Mouse (Mus musculus) lung, postnatal 0 days (tissue): Measurements from ENCODE around the gene Cttn. TPM values are rescaled to one million over a fixed set of nuclear protein-coding genes. Genes with fewer than 3 reads are reported as not detected.

ENCODE experiments used
- ATAC-seq: fragments of 200-750 bp; cut with Nextera tagmentation; 2 replicates; pipeline ENCODE4 v1.8.0; 2017; ENCODE audit warnings: moderate library complexity
- DNase-seq: peaks from one replicate; pipeline ENCODE4 v3.0.0-alpha.2; 2016; ENCODE audit warnings: low spot score
- H3K27ac ChIP-seq: fragments of 300-500 bp; sonication (generic); 2 replicates; pipeline ENCODE4 v1.5.1; 2014; ENCODE audit warnings: antibody characterized with exemption, mild to moderate bottlenecking, low read length, mixed read lengths
- H3K27me3 ChIP-seq: fragments of 300-500 bp; sonication (generic); replicated peaks from 2 replicates; pipeline ENCODE4 v1.6.1; 2014; ENCODE audit warnings: low read length, mixed read lengths; ENCODE audit not compliant: insufficient read depth
- H3K36me3 ChIP-seq: fragments of 300-500 bp; sonication (generic); 2 replicates; pipeline ENCODE4 v1.6.1; 2014; ENCODE audit warnings: low read length, mixed read lengths; ENCODE audit not compliant: insufficient read depth
- H3K4me1 ChIP-seq: fragments of 300-500 bp; sonication (generic); 2 replicates; pipeline ENCODE4 v1.6.1; 2014; ENCODE audit warnings: antibody characterized with exemption, low read depth, low read length, mixed read lengths; ENCODE audit not compliant: insufficient read depth
- H3K4me2 ChIP-seq: fragments of 300-500 bp; sonication (generic); replicated peaks from 2 replicates; pipeline ENCODE4 v1.6.1; 2014; ENCODE audit warnings: low read depth, mild to moderate bottlenecking, low read length, moderate library complexity, mixed read lengths
- H3K4me3 ChIP-seq: fragments of 300-500 bp; sonication (generic); 2 replicates; pipeline ENCODE4 v1.5.1; 2014; ENCODE audit warnings: low read depth, low read length
- H3K9ac ChIP-seq: fragments of 300-500 bp; sonication (generic); replicated peaks from 2 replicates; pipeline ENCODE4 v1.6.1; 2014; ENCODE audit warnings: low read depth, mild to moderate bottlenecking
- H3K9me3 ChIP-seq: fragments of 300-500 bp; sonication (generic); 2 replicates; pipeline ENCODE4 v1.6.1; 2016; ENCODE audit warnings: low read length, mixed read lengths
- CTCF ChIP-seq: IDR thresholded peaks from 2 replicates; pipeline ENCODE4 v1.5.1; 2016; ENCODE audit warnings: antibody characterized with exemption, mild to moderate bottlenecking
- EP300 ChIP-seq: IDR thresholded peaks from 2 replicates; pipeline ENCODE4 v1.6.1; 2016; ENCODE audit warnings: antibody characterized with exemption, mild to moderate bottlenecking, control low read depth
- WGBS: fragments of 180-500 bp; shearing (Covaris S2); extraction: QIAGEN DNeasy Blood & Tissue Kit; methylation state at CpG from one replicate; pipeline ENCODE4 v1.1.7; 2014; 5-methylcytosine and 5-hydroxymethylcytosine counted together
- polyA plus RNA-seq: library from polyadenylated mRNA; unstranded; fragments of >200 nt; fragmentation: Nextera tagmentation; extraction: Ambion mirVana; gene quantifications from 2 replicates; pipeline ENCODE4 v1.2.1, GENCODE M21; 2015

Cttn gene
- polyA plus RNA-seq, 1 experiment from 2014 or later, result 128 TPM

DNA sequence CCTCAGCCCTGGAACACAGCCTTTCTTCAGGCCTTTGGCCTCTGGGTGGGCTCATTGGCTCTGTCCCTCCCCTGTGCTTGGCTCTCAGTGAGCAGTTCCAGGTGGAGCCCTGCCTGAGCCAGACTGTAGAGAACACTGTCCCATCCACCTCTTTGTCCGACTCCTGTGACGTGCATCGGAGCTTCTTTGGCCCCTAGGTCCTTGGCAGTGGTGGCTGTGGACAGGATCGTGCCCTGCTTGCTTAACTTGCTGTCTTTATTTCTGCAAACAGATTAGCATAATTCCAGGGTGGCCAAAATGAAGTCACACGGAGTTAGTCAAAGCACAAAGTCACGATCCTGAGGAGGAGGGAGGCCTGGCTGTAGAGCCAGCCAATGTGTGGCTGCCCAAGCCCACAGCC lies 49.3 kb downstream of the Cttn start:
- H3K9ac ChIP-seq, result no peak overlapping the region
- H3K36me3 ChIP-seq, result no peaks in the 10 kb centered on the region
- no peak for ATAC-seq
- no peak for DNase-seq
- WGBS, result 73% methylated on average over 6 of the region's 6 CpGs
- H3K9me3 ChIP-seq, result no peaks in the 10 kb centered on the region
- H3K4me1 ChIP-seq, result no peaks in the 10 kb centered on the region
- no peak for TF ChIP-seq CTCF
- no peak for TF ChIP-seq EP300
- H3K4me2 ChIP-seq, result no peak overlapping the region
- no peaks in the 10 kb centered on the region for H3K27me3 ChIP-seq
- H3K4me3 ChIP-seq, result no peak overlapping the region
- no peak overlapping the region for H3K27ac ChIP-seq

DNA sequence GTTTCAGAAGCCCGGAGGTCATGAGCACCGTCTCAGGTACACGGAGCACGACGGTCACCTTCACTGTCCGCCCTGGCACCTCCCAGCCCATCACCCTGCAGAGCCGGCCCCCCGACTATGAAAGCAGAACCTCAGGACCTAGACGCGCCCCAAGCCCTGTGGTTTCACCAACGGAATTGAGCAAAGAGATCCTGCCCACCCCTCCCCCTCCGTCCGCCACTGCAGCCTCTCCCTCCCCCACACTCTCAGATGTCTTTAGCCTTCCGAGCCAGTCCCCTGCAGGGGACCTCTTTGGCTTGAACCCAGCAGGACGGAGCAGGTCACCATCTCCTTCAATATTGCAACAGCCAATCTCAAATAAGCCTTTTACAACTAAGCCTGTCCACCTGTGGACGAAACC lies 50.3 kb downstream of the Cttn start:
- no peaks in the 10 kb centered on the region for H3K9me3 ChIP-seq
- no peak overlapping the region for H3K9ac ChIP-seq
- no peak overlapping the region for H3K4me2 ChIP-seq
- H3K27ac ChIP-seq, result no peak overlapping the region
- no peaks in the 10 kb centered on the region for H3K27me3 ChIP-seq
- no peaks in the 10 kb centered on the region for H3K36me3 ChIP-seq
- ATAC-seq, result no peak
- no peaks in the 10 kb centered on the region for H3K4me1 ChIP-seq
- TF ChIP-seq EP300 (no peak), CTCF (no peak)
- DNase-seq, result no peak
- WGBS, result 19% methylated on average over 16 of the region's 16 CpGs
- H3K4me3 ChIP-seq, result no peak overlapping the region

DNA sequence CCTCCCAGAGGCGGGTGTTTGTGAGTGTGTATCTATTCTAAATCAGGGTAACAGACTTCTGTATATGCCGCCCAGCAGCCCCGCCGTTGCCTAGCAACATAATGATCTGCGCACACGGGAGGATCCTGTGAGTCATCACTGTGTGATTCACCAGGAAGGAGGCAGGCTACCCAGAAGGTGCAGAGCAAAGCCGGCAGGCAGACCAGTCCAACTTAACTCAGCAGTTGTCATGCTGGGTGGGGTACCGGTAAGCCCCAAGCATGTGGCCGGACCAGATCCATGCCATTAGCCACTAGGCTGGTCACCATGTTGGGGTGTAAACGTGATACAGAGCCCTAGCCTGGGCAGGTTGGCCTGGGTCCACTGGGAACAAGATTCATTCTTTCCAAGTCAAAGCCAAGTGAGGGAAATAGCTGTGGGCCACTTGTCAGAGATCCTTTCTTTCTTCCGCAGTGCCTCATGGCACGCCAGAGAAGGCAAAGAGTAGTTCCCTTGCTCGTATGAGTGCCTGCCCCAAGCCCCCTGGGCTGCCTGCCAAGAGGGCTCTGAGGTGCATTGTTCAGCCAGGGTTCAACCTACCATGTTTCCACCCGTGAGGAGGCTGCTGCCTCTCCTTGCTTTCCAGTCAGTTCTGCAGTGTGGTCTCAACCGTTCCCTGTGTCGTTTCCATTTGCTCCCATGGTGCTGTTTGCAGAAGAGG lies 53.0 kb downstream of the Cttn start:
- peak; percentile 74 for DNase-seq
- WGBS, result 24% methylated on average over 16 of the region's 16 CpGs

DNA sequence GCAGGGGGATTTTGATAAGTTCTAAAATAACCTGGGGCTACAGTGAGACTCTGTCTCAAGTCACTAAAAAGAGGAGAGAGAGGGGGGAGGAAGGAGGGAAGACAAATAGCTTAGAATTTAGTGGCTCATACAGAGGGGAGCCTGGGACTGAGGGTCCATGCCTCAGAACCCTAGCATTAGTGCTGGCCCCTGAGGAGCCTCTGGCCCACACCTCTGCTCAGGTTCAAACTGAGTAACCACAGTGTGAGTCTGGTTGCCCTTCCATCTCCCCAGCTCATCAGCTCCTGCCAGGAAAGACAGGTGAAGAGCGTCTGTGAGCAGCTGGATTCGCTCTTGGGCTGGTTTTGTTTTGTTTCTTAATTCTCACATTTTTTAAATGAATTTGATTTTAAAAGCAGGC lies 53.6 kb downstream of the Cttn start:
- TF ChIP-seq EP300 (no peak), CTCF (no peak)
- ATAC-seq (no peak), DNase-seq (no peak)
- no peak overlapping the region for H3K9ac ChIP-seq
- H3K27ac ChIP-seq, result no peak overlapping the region
- no peaks in the 10 kb centered on the region for H3K4me1 ChIP-seq
- H3K4me2 ChIP-seq, result no peak overlapping the region
- no peak overlapping the region for H3K4me3 ChIP-seq
- 45% methylated on average over 2 of the region's 2 CpGs for WGBS
- no peaks in the 10 kb centered on the region for H3K9me3 ChIP-seq
- H3K36me3 ChIP-seq, result no peaks in the 10 kb centered on the region
- no peaks in the 10 kb centered on the region for H3K27me3 ChIP-seq

More for the DNA sequence above, 53.0 kb downstream of the Cttn start:
- Histone ChIP-seq H3K4me3 (no peak overlapping the region), H3K27ac (no peak overlapping the region), H3K36me3 (no peaks in the 10 kb centered on the region), H3K9me3 (no peaks in the 10 kb centered on the region), H3K27me3 (no peaks in the 10 kb centered on the region), H3K4me1 (no peaks in the 10 kb centered on the region), H3K9ac (no peak overlapping the region), H3K4me2 (no peak overlapping the region)
- ATAC-seq, result peak; percentile 76
- TF ChIP-seq EP300 (no peak), CTCF (no peak)

DNA sequence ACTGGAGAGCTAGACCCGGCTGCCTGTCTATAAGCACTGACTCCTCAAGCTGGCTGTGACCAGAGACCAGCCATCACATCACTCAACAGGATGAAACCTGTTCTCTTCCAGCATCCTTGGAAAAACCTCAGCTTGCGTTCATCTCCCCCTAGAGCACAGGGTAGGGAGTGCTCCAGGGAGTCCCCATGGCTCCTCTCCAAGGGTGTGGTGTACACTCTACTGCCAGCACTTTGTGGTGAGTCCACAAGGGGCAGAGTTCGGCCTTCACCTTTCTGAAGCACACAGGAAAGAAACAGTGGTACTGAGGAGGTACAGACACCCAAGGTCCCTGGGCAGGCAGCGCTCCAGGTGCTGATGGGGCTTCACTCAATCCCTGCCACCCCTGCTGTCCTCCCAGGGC lies 55.0 kb downstream of the Cttn start:
- 58% methylated on average over 4 of the region's 4 CpGs for WGBS
- H3K27me3 ChIP-seq, result no peaks in the 10 kb centered on the region
- DNase-seq, result peak; percentile 56
- H3K4me1 ChIP-seq, result no peaks in the 10 kb centered on the region
- no peak overlapping the region for H3K4me3 ChIP-seq
- H3K27ac ChIP-seq, result no peak overlapping the region
- ATAC-seq, result peak; percentile 32
- TF ChIP-seq CTCF, result peak; percentile 54
- no peak for TF ChIP-seq EP300
- H3K9me3 ChIP-seq, result no peaks in the 10 kb centered on the region
- H3K9ac ChIP-seq, result no peak overlapping the region
- no peak overlapping the region for H3K4me2 ChIP-seq
- no peaks in the 10 kb centered on the region for H3K36me3 ChIP-seq

DNA sequence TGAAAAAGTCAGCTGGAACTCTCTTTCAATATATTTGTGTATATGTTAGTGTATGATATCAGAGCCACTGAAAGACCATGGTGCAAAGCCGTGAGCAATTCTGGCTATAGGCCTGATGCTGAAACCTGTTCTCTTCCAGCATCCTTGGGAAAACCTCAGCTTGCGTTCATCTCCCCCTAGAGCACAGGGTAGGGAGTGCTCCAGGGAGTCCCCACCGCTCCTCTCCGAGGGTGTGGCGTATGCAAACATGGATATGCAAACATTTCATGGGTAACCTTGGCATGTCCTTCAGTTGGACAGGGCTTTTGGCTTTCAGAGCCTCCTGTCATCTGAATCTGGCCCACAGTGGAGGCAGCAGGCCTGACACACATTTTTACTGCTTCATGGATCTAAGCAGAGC lies 56.2 kb downstream of the Cttn start:
- ATAC-seq, result peak; percentile 19; the same call in 1 of the 2 replicates
- H3K4me3 ChIP-seq, result no peak overlapping the region
- 55% methylated on average over 5 of the region's 5 CpGs for WGBS
- H3K27me3 ChIP-seq, result no peaks in the 10 kb centered on the region
- no peak overlapping the region for H3K27ac ChIP-seq
- TF ChIP-seq CTCF, result peak; percentile 39
- no peak for TF ChIP-seq EP300
- no peak overlapping the region for H3K9ac ChIP-seq
- DNase-seq, result no peak
- H3K36me3 ChIP-seq, result no peaks in the 10 kb centered on the region
- H3K9me3 ChIP-seq, result no peaks in the 10 kb centered on the region
- H3K4me1 ChIP-seq, result no peaks in the 10 kb centered on the region
- H3K4me2 ChIP-seq, result no peak overlapping the region
